8 mouse cellular contexts compared by ENCODE assay signal in the genomic region with DNA sequence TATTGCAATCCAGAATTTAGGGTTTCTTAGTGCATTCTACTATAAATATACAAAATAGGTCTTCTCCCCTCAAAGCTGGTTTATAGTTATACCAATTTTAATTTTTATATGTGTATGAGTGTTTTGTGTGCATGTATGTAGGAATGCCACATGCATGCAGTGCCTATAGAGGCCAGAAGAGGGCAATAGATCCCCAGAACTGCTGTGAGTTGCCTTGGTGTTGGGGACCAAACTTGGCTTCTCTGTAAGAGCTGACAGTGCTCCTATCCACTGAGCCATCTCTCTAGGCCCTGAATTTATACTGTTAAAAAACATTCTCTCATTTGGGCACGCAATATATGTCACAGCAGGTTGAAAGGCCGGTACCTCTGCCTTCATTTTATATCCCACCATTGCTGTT. TPM values are rescaled to one million over a fixed set of nuclear protein-coding genes. Genes with fewer than 3 reads are reported as not detected.
DNase-seq lines count a peak whose midpoint lies in the region; ATAC-seq and TF ChIP-seq lines count a peak whose summit lies in the region.

No protein-coding gene starts in this region.

- no peaks in the 10 kb centered on the region for H3K27me3 ChIP-seq in hindbrain, embryonic 14.5 days (ENCODE audit: control insufficient read depth, insufficient read depth, low read length)
- H3K27me3 ChIP-seq in hindbrain, embryonic 12.5 days: no peaks in the 10 kb centered on the region

- TF ChIP-seq CTCF in left cerebral cortex, adult 2 months (IDR thresholded peaks at IDR 0.05): peak; percentile 86

- intact Hi-C loops in left cerebral cortex, adult 2 months (cut with DNase I): loop anchor here (5.0 kb wide), 1 partner anchor 216 kb away; no protein-coding TSS in a partner anchor

- no peaks in the 10 kb centered on the region for H3K36me3 ChIP-seq in hindbrain, embryonic 14.5 days (replicated peaks; ENCODE audit: control insufficient read depth, insufficient read depth)
- no peaks in the 10 kb centered on the region for H3K36me3 ChIP-seq in hindbrain, embryonic 12.5 days

- peak; percentile 85 for DNase-seq in hindbrain, embryonic 14.5 days (ENCODE audit: low spot score)
- DNase-seq in MEL-GATA-1-ER (ENCODE audit: extremely low read depth, low read depth): peak; percentile 21
- peak; percentile 28 for DNase-seq in brain, embryonic 18.5 days (ENCODE audit: low read depth, low spot score)
- peak; percentile 42 to 60 for DNase-seq in left cerebral cortex, adult 2 months (ENCODE audit: extremely low spot score in 1 of 2, low spot score in 2 of 2)
- DNase-seq in ovary, postnatal 36 days (ENCODE audit: low spot score): peak; percentile 18

- no peaks in the 10 kb centered on the region for H3K4me1 ChIP-seq in hindbrain, embryonic 14.5 days (replicated peaks; ENCODE audit: control insufficient read depth, insufficient read depth, low read length)
- H3K4me1 ChIP-seq in hindbrain, embryonic 12.5 days: no peaks in the 10 kb centered on the region

- no peaks in the 10 kb centered on the region for H3K9me3 ChIP-seq in hindbrain, embryonic 14.5 days (ENCODE audit: control insufficient read depth, low read length)
- H3K9me3 ChIP-seq in hindbrain, embryonic 12.5 days (replicated peaks): peaks cover 5% of the 10 kb centered on the region; the same call in 1 of the 2 replicates

- H3K27ac ChIP-seq in hindbrain, embryonic 14.5 days: no peak overlapping the region
- no peak overlapping the region for H3K27ac ChIP-seq in hindbrain, embryonic 12.5 days
- H3K27ac ChIP-seq in left cerebral cortex, adult 2 months: no peak overlapping the region

- WGBS in hindbrain, embryonic 14.5 days: 61% methylated on average over 2 of the region's 2 CpGs
- 52% methylated on average over 2 of the region's 2 CpGs for WGBS in hindbrain, embryonic 12.5 days

- H3K9ac ChIP-seq in hindbrain, embryonic 14.5 days: no peak overlapping the region
- no peak overlapping the region for H3K9ac ChIP-seq in hindbrain, embryonic 12.5 days

- no peak overlapping the region for H3K4me2 ChIP-seq in hindbrain, embryonic 14.5 days (replicated peaks)
- no peak overlapping the region for H3K4me2 ChIP-seq in hindbrain, embryonic 12.5 days (replicated peaks)

- no peak overlapping the region for H3K4me3 ChIP-seq in hindbrain, embryonic 14.5 days (replicated peaks; ENCODE audit: low read length)
- no peak overlapping the region for H3K4me3 ChIP-seq in hindbrain, embryonic 12.5 days
- no peak overlapping the region for H3K4me3 ChIP-seq in left cerebral cortex, adult 2 months

- ATAC-seq in hindbrain, embryonic 14.5 days (ENCODE audit: low FRiP score): no peak
- ATAC-seq in hindbrain, embryonic 12.5 days (ENCODE audit: low FRiP score): no peak
- ATAC-seq in hematopoietic stem cell, adult 5-6 weeks (replicated peaks in 1 of 2; ENCODE audit: insufficient read depth in 1 of 2, low FRiP score in 2 of 2, low TSS enrichment in 1 of 2, low read depth in 1 of 2, poor library complexity in 2 of 2, severe bottlenecking in 2 of 2): peak; percentile 42 to 80; a peak in 2 of 4 replicates
- no peak for ATAC-seq in erythroblast, adult 5-6 weeks (replicated peaks; ENCODE audit: low FRiP score, poor library complexity, severe bottlenecking)

RNA-seq across cellular contexts. Expression of a gene that starts 27.5 kb away (rescaled TPM):
- polyA plus RNA-seq in hindbrain, embryonic 14.5 days (2014; fragmentation: Nextera tagmentation; extraction: Ambion mirVana): 1.6 and 1.8 TPM in 2 replicates
- polyA plus RNA-seq in hindbrain, embryonic 12.5 days (2016; fragmentation: Nextera tagmentation; extraction: Ambion mirVana): 0.93 and 1.2 TPM in 2 replicates
- 3.2 and 7.6 TPM in 2 replicates for total RNA-seq in hematopoietic stem cell, adult 5-6 weeks (2017)
- total RNA-seq in left cerebral cortex, adult 2 months (2021): 1 to 10 TPM; 4.7 to 6.5 TPM
- total RNA-seq in erythroblast, adult 5-6 weeks (2015; ENCODE audit: low replicate concordance): 0.96 and 4.0 TPM in 2 replicates
- total RNA-seq in erythroblast, adult 5-6 weeks (2017; ENCODE audit: low replicate concordance): 0.42 TPM in 1 of 2 replicates, not detected in the other

RNA-seq across cellular contexts. Expression of a gene that starts 55.7 kb away (rescaled TPM):
- 0.25 TPM in 1 of 2 replicates, not detected in the other for polyA plus RNA-seq in hindbrain, embryonic 14.5 days (2014; fragmentation: Nextera tagmentation; extraction: Ambion mirVana)
- not detected in 2 replicates for polyA plus RNA-seq in hindbrain, embryonic 12.5 days (2016; fragmentation: Nextera tagmentation; extraction: Ambion mirVana)
- 1.8 TPM in 1 of 2 replicates, not detected in the other for total RNA-seq in hematopoietic stem cell, adult 5-6 weeks (2017)
- not detected for total RNA-seq in left cerebral cortex, adult 2 months (2021)
- not detected in 2 replicates for total RNA-seq in erythroblast, adult 5-6 weeks (2015; ENCODE audit: low replicate concordance)
- total RNA-seq in erythroblast, adult 5-6 weeks (2017; ENCODE audit: low replicate concordance): 1.0 TPM in 1 of 2 replicates, not detected in the other

Comparison
In these comparisons a context has a peak if more than half of its experiments do, and no peak if none do; other contexts are left out.
1. ATAC-seq: peak in hematopoietic stem cell, adult 5-6 weeks (2 of 2); none in hindbrain, embryonic 14.5 days (single experiment), hindbrain, embryonic 12.5 days (single experiment) and erythroblast, adult 5-6 weeks (single experiment).
2. DNase-seq: peak in every context shown above with its lines; median percentile 85 in hindbrain, embryonic 14.5 days; 51 in left cerebral cortex, adult 2 months; 28 in brain, embryonic 18.5 days; 21 in MEL-GATA-1-ER; 18 in ovary, postnatal 36 days.